Comparison of ENCODE assay signal across 10 mouse cellular contexts in genomic region chr15:25956422-25957117, GRCm38 (mm10). TPM values are rescaled to one million over a fixed set of nuclear protein-coding genes. Genes with fewer than 3 reads are reported as not detected.
A peak's percentile ranks its signal among the peaks of the same experiment; 100 is the strongest.
DNase-seq lines count a peak whose midpoint lies in the region; ATAC-seq and TF ChIP-seq lines count a peak whose summit lies in the region.
"Had no signal": no experiment of that assay in that cellular context is flagged by ENCODE, and none has a peak within 500 bp of the region (broad histone marks: within the 10 kb centered on the region; RNA-seq: fewer than 3 reads in every experiment).

No protein-coding gene starts in this region.

- H3K36me3 ChIP-seq in heart, embryonic 12.5 days: no peaks in the 10 kb centered on the region
- no peaks in the 10 kb centered on the region for H3K36me3 ChIP-seq in C2C12 (ENCODE audit: control insufficient read depth, insufficient read depth)
- H3K36me3 ChIP-seq in embryonic facial prominence, embryonic 15.5 days: no peaks in the 10 kb centered on the region
- H3K36me3 ChIP-seq in kidney, embryonic 16.5 days (ENCODE audit: insufficient read depth, low read length): no peaks in the 10 kb centered on the region
- H3K36me3 ChIP-seq in neural tube, embryonic 15.5 days: no peaks in the 10 kb centered on the region
- H3K36me3 ChIP-seq in hindbrain, embryonic 14.5 days (replicated peaks; ENCODE audit: control insufficient read depth, insufficient read depth): no peaks in the 10 kb centered on the region
- H3K36me3 ChIP-seq: liver, embryonic 13.5 days had no signal

- H3K9ac ChIP-seq in heart, embryonic 12.5 days: no peak overlapping the region
- no peak overlapping the region for H3K9ac ChIP-seq in embryonic facial prominence, embryonic 15.5 days
- H3K9ac ChIP-seq in kidney, embryonic 16.5 days (replicated peaks; ENCODE audit: low read length): no peak overlapping the region
- H3K9ac ChIP-seq in neural tube, embryonic 15.5 days (replicated peaks): no peak overlapping the region
- H3K9ac ChIP-seq in hindbrain, embryonic 14.5 days: no peak overlapping the region
- H3K9ac ChIP-seq: liver, embryonic 13.5 days had no signal

- peaks cover 22% of the 10 kb centered on the region for H3K4me1 ChIP-seq in heart, embryonic 12.5 days (replicated peaks)
- no peaks in the 10 kb centered on the region for H3K4me1 ChIP-seq in embryonic facial prominence, embryonic 15.5 days
- peaks cover 8% of the 10 kb centered on the region; the same call in 1 of the 2 replicates for H3K4me1 ChIP-seq in kidney, embryonic 16.5 days (ENCODE audit: insufficient read depth, low read length)
- H3K4me1 ChIP-seq in neural tube, embryonic 15.5 days: peaks cover 18% of the 10 kb centered on the region
- no peaks in the 10 kb centered on the region; the same call in 1 of the 2 replicates for H3K4me1 ChIP-seq in hindbrain, embryonic 14.5 days (replicated peaks; ENCODE audit: control insufficient read depth, insufficient read depth, low read length)
- H3K4me1 ChIP-seq: liver, embryonic 13.5 days had no signal

- no peak for DNase-seq in heart, postnatal 4 days
- no peak for DNase-seq in urinary bladder, postnatal 36 days (ENCODE audit: low spot score in 2 of 2)
- no peak for DNase-seq in hindbrain, embryonic 14.5 days (ENCODE audit: low spot score)
- DNase-seq: liver, embryonic 13.5 days; thymus, postnatal 25 days had no signal

- no peak overlapping the region for H3K4me3 ChIP-seq in heart, embryonic 12.5 days
- no peak overlapping the region for H3K4me3 ChIP-seq in C2C12 (ENCODE audit: insufficient read depth, poor library complexity, severe bottlenecking)
- H3K4me3 ChIP-seq in embryonic facial prominence, embryonic 15.5 days (replicated peaks): no peak overlapping the region
- H3K4me3 ChIP-seq in kidney, embryonic 16.5 days (ENCODE audit: low read length): no peak overlapping the region
- no peak overlapping the region for H3K4me3 ChIP-seq in neural tube, embryonic 15.5 days (replicated peaks)
- H3K4me3 ChIP-seq in hindbrain, embryonic 14.5 days (replicated peaks; ENCODE audit: low read length): no peak overlapping the region
- H3K4me3 ChIP-seq: liver, embryonic 13.5 days had no signal

- WGBS in heart, embryonic 12.5 days: 48% methylated on average over 11 of the region's 11 CpGs
- 50% methylated on average over 11 of the region's 11 CpGs for WGBS in embryonic facial prominence, embryonic 15.5 days
- WGBS in kidney, embryonic 16.5 days: 45% methylated on average over 11 of the region's 11 CpGs
- 68% methylated on average over 11 of the region's 11 CpGs for WGBS in neural tube, embryonic 15.5 days
- WGBS in hindbrain, embryonic 14.5 days: 61% methylated on average over 11 of the region's 11 CpGs

- no peaks in the 10 kb centered on the region for H3K27me3 ChIP-seq in heart, embryonic 12.5 days (replicated peaks)
- no peaks in the 10 kb centered on the region for H3K27me3 ChIP-seq in C2C12 (ENCODE audit: control insufficient read depth, insufficient read depth, insufficient read length)
- H3K27me3 ChIP-seq in embryonic facial prominence, embryonic 15.5 days: no peaks in the 10 kb centered on the region
- H3K27me3 ChIP-seq in kidney, embryonic 16.5 days (ENCODE audit: insufficient read depth, low read length): no peaks in the 10 kb centered on the region
- H3K27me3 ChIP-seq in neural tube, embryonic 15.5 days (replicated peaks): no peaks in the 10 kb centered on the region
- no peaks in the 10 kb centered on the region for H3K27me3 ChIP-seq in hindbrain, embryonic 14.5 days (ENCODE audit: control insufficient read depth, insufficient read depth, low read length)
- H3K27me3 ChIP-seq: liver, embryonic 13.5 days had no signal

- no peak overlapping the region for H3ac ChIP-seq in C2C12 (ENCODE audit: control insufficient read depth, insufficient read length, low read depth)

- no peak overlapping the region for H3K4me2 ChIP-seq in heart, embryonic 12.5 days
- H3K4me2 ChIP-seq in embryonic facial prominence, embryonic 15.5 days (replicated peaks): no peak overlapping the region
- no peak overlapping the region for H3K4me2 ChIP-seq in kidney, embryonic 16.5 days (replicated peaks; ENCODE audit: low read depth, low read length)
- no peak overlapping the region for H3K4me2 ChIP-seq in neural tube, embryonic 15.5 days
- H3K4me2 ChIP-seq in hindbrain, embryonic 14.5 days (replicated peaks): no peak overlapping the region
- H3K4me2 ChIP-seq: liver, embryonic 13.5 days had no signal

- peaks cover 42% of the 10 kb centered on the region for H3K79me2 ChIP-seq in C2C12 (ENCODE audit: control insufficient read depth, insufficient read depth)

- peak overlapping the region; percentile 62; the same call in 1 of the 2 replicates for H3K27ac ChIP-seq in heart, embryonic 12.5 days (ENCODE audit: poor library complexity, severe bottlenecking)
- no peak overlapping the region for H3K27ac ChIP-seq in embryonic facial prominence, embryonic 15.5 days (replicated peaks)
- peak overlapping the region; percentile 17; the same call in 1 of the 2 replicates for H3K27ac ChIP-seq in kidney, embryonic 16.5 days (ENCODE audit: low read length)
- no peak overlapping the region for H3K27ac ChIP-seq in neural tube, embryonic 15.5 days (replicated peaks)
- H3K27ac ChIP-seq in hindbrain, embryonic 14.5 days: no peak overlapping the region
- H3K27ac ChIP-seq: liver, embryonic 13.5 days had no signal

- no peak for TF ChIP-seq CTCF in C2C12 (IDR thresholded peaks at IDR 0.05; ENCODE audit: control insufficient read depth, insufficient read depth, insufficient read length)

- H3K9me3 ChIP-seq in heart, embryonic 12.5 days (replicated peaks): no peaks in the 10 kb centered on the region
- H3K9me3 ChIP-seq in embryonic facial prominence, embryonic 15.5 days (replicated peaks): no peaks in the 10 kb centered on the region
- H3K9me3 ChIP-seq in kidney, embryonic 16.5 days (ENCODE audit: low read length): no peaks in the 10 kb centered on the region
- H3K9me3 ChIP-seq in neural tube, embryonic 15.5 days (replicated peaks): no peaks in the 10 kb centered on the region
- no peaks in the 10 kb centered on the region for H3K9me3 ChIP-seq in hindbrain, embryonic 14.5 days (ENCODE audit: control insufficient read depth, low read length)
- H3K9me3 ChIP-seq: liver, embryonic 13.5 days had no signal

- H3K79me3 ChIP-seq in C2C12 (ENCODE audit: low read depth): no peaks in the 10 kb centered on the region

- no peak for ATAC-seq in heart, embryonic 12.5 days (ENCODE audit: insufficient number of reproducible peaks, low FRiP score)
- peak; percentile 47; the same call in 1 of the 2 replicates for ATAC-seq in embryonic facial prominence, embryonic 15.5 days (ENCODE audit: insufficient number of reproducible peaks, low FRiP score, low TSS enrichment, low read depth)
- peak; percentile 49; the same call in 1 of the 2 replicates for ATAC-seq in kidney, embryonic 16.5 days (ENCODE audit: low FRiP score, low TSS enrichment)
- no peak for ATAC-seq in neural tube, embryonic 15.5 days (ENCODE audit: low FRiP score)
- ATAC-seq in hindbrain, embryonic 14.5 days (ENCODE audit: low FRiP score): no peak

TF ChIP-seq in C2C12, 6 proteins besides CTCF, POLR2A, EP300 and RAD21:
- TF ChIP-seq CEBPB (IDR thresholded peaks at IDR 0.05; ENCODE audit: low read depth) (no peak), MYOD1 (IDR thresholded peaks at IDR 0.05; ENCODE audit: control insufficient read depth, insufficient read length, low read depth) (peak; percentile 93)
TF ChIP-seq in C2C12: peak in this region for 1.

RNA-seq across cellular contexts. Expression of gene Zfp622, which starts 27.6 kb away (rescaled TPM):
- polyA plus RNA-seq in heart, embryonic 12.5 days (2016; fragmentation: Nextera tagmentation; extraction: Ambion mirVana): 24.2 and 25.4 TPM in 2 replicates
- 10 to 100 TPM; 21.7 to 22.0 TPM for total RNA-seq in heart, postnatal 4 days (2021)
- polyA plus RNA-seq in C2C12 (2012; fragmentation: generic; extraction: Trizol): 89.1 TPM
- 31.4 and 36.5 TPM in 2 replicates for polyA plus RNA-seq in embryonic facial prominence, embryonic 15.5 days (2015; fragmentation: Nextera tagmentation; extraction: Ambion mirVana)
- polyA plus RNA-seq in kidney, embryonic 16.5 days (2015; fragmentation: Nextera tagmentation; extraction: Ambion mirVana): 27.6 and 28.1 TPM in 2 replicates
- 35.2 and 37.4 TPM in 2 replicates for polyA plus RNA-seq in neural tube, embryonic 15.5 days (2015; fragmentation: Nextera tagmentation; extraction: Ambion mirVana)
- polyA plus RNA-seq in hindbrain, embryonic 14.5 days (2014; fragmentation: Nextera tagmentation; extraction: Ambion mirVana): 37.1 and 37.4 TPM in 2 replicates

Comparison
In these comparisons a context has a peak if more than half of its experiments do, and no peak if none do; other contexts are left out.
1. ATAC-seq: peak in embryonic facial prominence, embryonic 15.5 days (single experiment) and kidney, embryonic 16.5 days (single experiment); none in heart, embryonic 12.5 days (single experiment), neural tube, embryonic 15.5 days (single experiment) and hindbrain, embryonic 14.5 days (single experiment).
2. H3K27ac ChIP-seq: peak in heart, embryonic 12.5 days (single experiment) and kidney, embryonic 16.5 days (single experiment); none in embryonic facial prominence, embryonic 15.5 days (single experiment), neural tube, embryonic 15.5 days (single experiment) and hindbrain, embryonic 14.5 days (single experiment).